Mouse (Mus musculus) C2C12 (cell line): Measurements from ENCODE around the gene Hoxc9.

Experiments
- CTCF ChIP-seq: IDR thresholded peaks from one replicate; pipeline ENCODE4 v1.5.1; 2011; ENCODE audit not compliant: control insufficient read depth, insufficient read depth, insufficient read length
- MAX ChIP-seq: IDR thresholded peaks from one replicate; pipeline ENCODE4 v1.6.1; 2011; ENCODE audit warnings: mild to moderate bottlenecking, control low read depth

DNA sequence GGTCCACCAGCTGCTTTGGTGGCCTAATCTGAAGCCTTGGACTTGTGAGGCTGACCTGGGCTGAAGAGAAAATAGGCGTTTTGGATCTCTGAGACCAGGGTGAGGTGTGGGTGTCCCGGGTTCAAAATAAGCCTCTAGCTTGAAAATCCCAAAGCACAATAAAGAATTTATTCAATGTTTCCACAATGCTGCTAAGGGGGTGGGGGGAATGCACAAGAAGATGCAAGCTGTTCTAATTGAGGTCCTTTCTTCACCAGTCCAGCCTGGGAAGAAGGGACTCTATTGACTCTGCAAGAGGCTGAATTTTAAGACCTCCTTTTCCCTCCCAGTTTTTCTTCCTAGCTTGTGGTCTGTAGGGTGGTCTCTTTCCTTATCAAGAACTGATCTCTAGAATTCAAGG is 25.4 kb upstream of the Hoxc9 start:
- TF ChIP-seq CTCF (no peak), MAX (no peak)
